In genomic region chr2:73306006-73306405, GRCm38 (mm10) we compare ENCODE assay signal across 36 mouse cellular contexts. TPM values are rescaled to one million over a fixed set of nuclear protein-coding genes. Genes with fewer than 3 reads are reported as not detected.
"Had no signal": no experiment of that assay in that cellular context is flagged by ENCODE, and none has a peak within 500 bp of the region (broad histone marks: within the 10 kb centered on the region; RNA-seq: fewer than 3 reads in every experiment).

No protein-coding gene starts in this region.

- H3K27me3 ChIP-seq: limb, embryonic 12.5 days; limb, embryonic 13.5 days; limb, embryonic 15.5 days; liver, embryonic 12.5 days; liver, embryonic 13.5 days; liver, embryonic 15.5 days; lung, embryonic 15.5 days; megakaryocyte, embryonic 14.5 days; midbrain, embryonic 12.5 days; midbrain, embryonic 13.5 days; midbrain, embryonic 15.5 days; neural tube, embryonic 12.5 days; neural tube, embryonic 13.5 days had no signal

- H3K4me3 ChIP-seq: limb, embryonic 10.5 days; limb, embryonic 12.5 days; limb, embryonic 13.5 days; limb, embryonic 15.5 days; liver, embryonic 12.5 days; liver, embryonic 13.5 days; liver, embryonic 15.5 days; lung, embryonic 15.5 days; megakaryocyte, embryonic 14.5 days; midbrain, embryonic 10.5 days; midbrain, embryonic 12.5 days; midbrain, embryonic 13.5 days; midbrain, embryonic 15.5 days; myocyte; neural tube, embryonic 12.5 days; neural tube, embryonic 13.5 days had no signal

- H3K4me2 ChIP-seq: limb, embryonic 12.5 days; limb, embryonic 13.5 days; limb, embryonic 15.5 days; liver, embryonic 11.5 days; liver, embryonic 12.5 days; liver, embryonic 13.5 days; liver, embryonic 15.5 days; lung, embryonic 14.5 days; lung, embryonic 15.5 days; midbrain, embryonic 11.5 days; midbrain, embryonic 12.5 days; midbrain, embryonic 13.5 days; midbrain, embryonic 15.5 days; neural tube, embryonic 12.5 days; neural tube, embryonic 13.5 days had no signal

- H3K9me3 ChIP-seq: limb, embryonic 10.5 days; limb, embryonic 12.5 days; limb, embryonic 13.5 days; limb, embryonic 15.5 days; liver, embryonic 12.5 days; liver, embryonic 13.5 days; liver, embryonic 15.5 days; lung, embryonic 15.5 days; megakaryocyte, embryonic 14.5 days; midbrain, embryonic 10.5 days; midbrain, embryonic 12.5 days; midbrain, embryonic 13.5 days; midbrain, embryonic 15.5 days; neural tube, embryonic 12.5 days; neural tube, embryonic 13.5 days had no signal

- H3K4me1 ChIP-seq: limb, embryonic 10.5 days; limb, embryonic 12.5 days; limb, embryonic 15.5 days; lung, embryonic 15.5 days; midbrain, embryonic 12.5 days had no signal

- ATAC-seq: liver, embryonic 12.5 days; liver, postnatal 0 days; lung, postnatal 0 days; midbrain, embryonic 13.5 days; midbrain, embryonic 15.5 days; midbrain, embryonic 16.5 days had no signal

- H3K27ac ChIP-seq: limb, embryonic 10.5 days; limb, embryonic 12.5 days; limb, embryonic 13.5 days; limb, embryonic 15.5 days; liver, embryonic 12.5 days; liver, embryonic 13.5 days; liver, embryonic 14.5 days; liver, embryonic 15.5 days; lung, embryonic 15.5 days; macrophage; midbrain, embryonic 10.5 days; midbrain, embryonic 12.5 days; midbrain, embryonic 13.5 days; midbrain, embryonic 15.5 days; neural tube, embryonic 12.5 days; neural tube, embryonic 13.5 days had no signal

- H3K9ac ChIP-seq: limb, embryonic 12.5 days; limb, embryonic 13.5 days; limb, embryonic 15.5 days; liver, embryonic 12.5 days; liver, embryonic 13.5 days; liver, embryonic 14.5 days; liver, embryonic 15.5 days; liver, postnatal 0 days; lung, embryonic 14.5 days; lung, embryonic 15.5 days; midbrain, embryonic 12.5 days; midbrain, embryonic 13.5 days; midbrain, embryonic 15.5 days; neural tube, embryonic 12.5 days; neural tube, embryonic 13.5 days had no signal

- DNase-seq: left cerebral cortex, postnatal 4 days; liver; liver, embryonic 13.5 days; liver, postnatal 0 days; lung, adult 18-20 months; lung, adult 2 months; lung, embryonic 14.5 days; lung, postnatal 10 days; lung, postnatal 14 days; lung, postnatal 36 days; lung, postnatal 4 days; midbrain, embryonic 14.5 days had no signal

RNA-seq across cellular contexts. Expression of gene Sp9, which starts 34.3 kb away (rescaled TPM):
- polyA plus RNA-seq: liver, adult 2 months; liver, embryonic 12.5 days; liver, embryonic 13.5 days; liver, embryonic 15.5 days; liver, embryonic 16.5 days; liver, postnatal 0 days; lung, adult 2 months; lung, embryonic 14.5 days; lung, embryonic 15.5 days; lung, embryonic 16.5 days; lung, postnatal 0 days had no signal
